Mouse (Mus musculus) midbrain, embryonic 14.5 days (tissue): ENCODE data around the gene Col1a2. TPM values are rescaled to one million over a fixed set of nuclear protein-coding genes. Genes with fewer than 3 reads are reported as not detected.

ENCODE experiments used
- ATAC-seq: fragments of 200-750 bp; cut with Nextera tagmentation; 2 replicates; pipeline ENCODE4 v1.8.0; 2017; ENCODE audit warnings: moderate number of reproducible peaks, moderate library complexity; ENCODE audit not compliant: low FRiP score, low TSS enrichment
- DNase-seq: peaks from one replicate; pipeline ENCODE4 v3.0.0-alpha.2; 2015
- H3K27ac ChIP-seq: fragments of 300-500 bp; sonication (generic); replicated peaks from 2 replicates; pipeline ENCODE4 v1.5.1; 2014; ENCODE audit warnings: mild to moderate bottlenecking, low read depth, low read length, moderate library complexity
- H3K27me3 ChIP-seq: fragments of 300-500 bp; sonication (generic); 2 replicates; pipeline ENCODE4 v1.6.1; 2014; ENCODE audit warnings: low read length, control low read depth, mixed read lengths; ENCODE audit not compliant: control insufficient read depth, insufficient read depth
- H3K36me3 ChIP-seq: fragments of 300-500 bp; sonication (generic); 2 replicates; pipeline ENCODE4 v1.6.1; 2014; ENCODE audit warnings: low read length, control low read depth; ENCODE audit not compliant: control insufficient read depth, insufficient read depth
- H3K4me1 ChIP-seq: fragments of 300-500 bp; sonication (generic); 2 replicates; pipeline ENCODE4 v1.6.1; 2014; ENCODE audit warnings: mild to moderate bottlenecking, antibody characterized with exemption, low read length, control low read depth; ENCODE audit not compliant: control insufficient read depth, insufficient read depth
- H3K4me2 ChIP-seq: fragments of 300-500 bp; sonication (generic); 2 replicates; pipeline ENCODE4 v1.6.1; 2014; ENCODE audit warnings: mild to moderate bottlenecking, low read length, moderate library complexity
- H3K4me3 ChIP-seq: fragments of 300-500 bp; sonication (generic); replicated peaks from 2 replicates; pipeline ENCODE4 v1.5.1; 2014; ENCODE audit warnings: low read depth, low read length
- H3K9ac ChIP-seq: fragments of 300-500 bp; sonication (generic); replicated peaks from 2 replicates; pipeline ENCODE4 v1.6.1; 2014; ENCODE audit warnings: mild to moderate bottlenecking, low read length, moderate library complexity
- H3K9me3 ChIP-seq: fragments of 300-500 bp; sonication (generic); 2 replicates; pipeline ENCODE4 v1.6.1; 2016; ENCODE audit warnings: low read length, control low read depth, mixed read lengths; ENCODE audit not compliant: control insufficient read depth
- WGBS: fragments of 180-500 bp; shearing (Covaris S2); extraction: QIAGEN DNeasy Blood & Tissue Kit; methylation state at CpG from one replicate; pipeline ENCODE4 v1.1.7; 2014; 5-methylcytosine and 5-hydroxymethylcytosine counted together
- polyA plus RNA-seq: library from polyadenylated mRNA; unstranded; fragments of >200 nt; fragmentation: Nextera tagmentation; extraction: Ambion mirVana; gene quantifications from 2 replicates; pipeline ENCODE4 v1.2.1, GENCODE M21; 2014

Gene Col1a2
- polyA plus RNA-seq, 1 experiment from 2014 or later = 88.1 TPM

DNA sequence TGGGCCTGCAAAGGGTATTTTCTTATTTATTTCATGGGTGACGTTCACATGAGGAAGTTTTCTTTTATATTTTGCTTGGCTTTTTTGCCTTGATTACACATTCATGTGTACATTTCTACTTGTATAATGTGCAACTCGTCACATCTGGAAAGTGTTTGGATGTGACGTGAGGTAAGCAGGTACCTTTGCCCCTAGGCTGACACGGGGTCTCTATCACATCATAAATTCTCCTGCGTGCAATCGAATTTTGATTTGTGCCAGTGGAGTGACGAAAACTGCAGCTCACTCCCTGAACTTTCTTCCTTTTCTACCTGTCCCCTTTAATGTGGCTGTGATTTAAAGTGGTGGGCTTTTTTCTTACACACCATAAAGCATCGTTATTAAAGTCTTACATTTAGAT, 52.5 kb downstream of the Col1a2 start:
- H3K4me1 ChIP-seq = peaks cover 20% of the 10 kb centered on the region
- DNase-seq (no peak), ATAC-seq (no peak)
- no peak overlapping the region for H3K9ac ChIP-seq
- 83% methylated on average over 8 of the region's 8 CpGs for WGBS
- no peaks in the 10 kb centered on the region for H3K27me3 ChIP-seq
- no peak overlapping the region for H3K4me3 ChIP-seq
- H3K9me3 ChIP-seq = no peaks in the 10 kb centered on the region
- H3K36me3 ChIP-seq = no peaks in the 10 kb centered on the region
- no peak overlapping the region for H3K27ac ChIP-seq
- no peak overlapping the region for H3K4me2 ChIP-seq

DNA sequence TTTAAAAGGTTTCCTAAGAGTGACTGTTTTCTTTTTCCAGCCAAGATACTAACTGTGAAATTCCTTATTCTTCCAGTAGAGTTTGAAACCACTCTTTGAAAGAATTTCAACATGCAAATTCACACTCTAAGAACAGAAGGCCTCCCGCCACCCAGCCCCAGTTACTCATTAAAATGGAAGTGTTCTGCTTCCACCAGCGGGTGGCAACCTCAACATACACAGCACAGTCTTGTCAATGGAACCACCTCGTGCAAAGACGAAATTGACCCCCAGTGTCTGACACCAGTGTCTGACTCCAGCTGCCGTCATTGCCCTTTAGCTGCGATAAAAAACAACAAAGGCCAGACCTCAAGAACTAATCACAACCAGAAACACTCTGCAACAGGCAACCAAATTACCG, 53.1 kb downstream of the Col1a2 start:
- ATAC-seq (0 out of 2 replicates have a peak, but pooled peaks have one; percentile 55), DNase-seq (peak; percentile 64)
- Histone ChIP-seq H3K4me1 (peaks cover 20% of the 10 kb centered on the region), H3K27me3 (no peaks in the 10 kb centered on the region), H3K4me2 (no peak overlapping the region), H3K27ac (no peak overlapping the region), H3K9me3 (no peaks in the 10 kb centered on the region), H3K4me3 (no peak overlapping the region), H3K9ac (no peak overlapping the region), H3K36me3 (no peaks in the 10 kb centered on the region)
- WGBS = 15% methylated on average over 7 of the region's 7 CpGs

DNA sequence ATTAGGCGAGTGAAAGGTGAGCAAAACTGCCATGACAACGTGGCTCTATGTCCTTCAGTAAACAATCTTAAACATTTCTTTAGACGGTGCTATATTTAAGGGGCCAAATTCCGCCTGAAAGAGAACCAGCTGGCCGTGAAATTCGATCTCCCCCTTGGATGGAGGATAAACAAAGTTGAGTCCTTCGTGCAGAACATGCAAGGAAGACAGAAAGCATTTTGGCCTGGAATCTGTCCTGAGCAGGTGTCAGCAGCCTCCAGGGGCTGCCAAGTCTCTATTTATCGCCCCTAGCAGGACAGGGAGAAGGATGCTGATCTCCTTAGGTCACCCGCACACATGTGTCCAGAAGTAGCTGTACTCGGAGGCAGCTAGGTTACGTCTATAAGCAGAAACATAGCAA, 56.5 kb downstream of the Col1a2 start:
- no peaks in the 10 kb centered on the region for H3K36me3 ChIP-seq
- no peak overlapping the region for H3K4me3 ChIP-seq
- H3K4me1 ChIP-seq = 0 out of 2 replicates have a peak, but pooled peaks cover 4% of the 10 kb centered on the region
- DNase-seq (no peak), ATAC-seq (no peak)
- no peaks in the 10 kb centered on the region for H3K9me3 ChIP-seq
- H3K4me2 ChIP-seq = no peak overlapping the region
- no peak overlapping the region for H3K27ac ChIP-seq
- H3K9ac ChIP-seq = no peak overlapping the region
- H3K27me3 ChIP-seq = no peaks in the 10 kb centered on the region
- WGBS = 26% methylated on average over 11 of the region's 11 CpGs

DNA sequence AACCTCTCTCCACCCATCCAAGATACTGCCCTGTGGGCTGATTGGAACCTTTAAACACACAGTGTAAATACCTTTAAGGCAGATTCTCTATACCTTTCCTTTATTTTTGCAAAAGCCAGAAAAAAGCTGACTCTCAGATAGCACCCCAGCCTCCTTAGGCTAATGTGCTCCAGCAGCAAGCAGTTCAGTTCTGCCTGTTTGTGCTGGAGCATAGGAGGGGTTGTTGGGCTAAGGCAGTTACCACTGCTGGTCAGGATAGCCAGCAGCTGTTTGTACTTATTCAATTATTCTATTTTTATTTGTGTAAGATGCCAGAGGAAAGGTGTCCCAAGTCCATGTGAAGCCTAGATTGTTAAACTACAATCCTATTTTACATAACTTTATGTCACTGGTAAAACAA, 57.0 kb downstream of the Col1a2 start:
- ATAC-seq (no peak), DNase-seq (no peak)
- Histone ChIP-seq H3K27me3 (no peaks in the 10 kb centered on the region), H3K4me3 (no peak overlapping the region), H3K4me2 (no peak overlapping the region), H3K36me3 (no peaks in the 10 kb centered on the region), H3K9me3 (no peaks in the 10 kb centered on the region), H3K4me1 (0 out of 2 replicates have a peak, but pooled peaks cover 4% of the 10 kb centered on the region), H3K27ac (no peak overlapping the region), H3K9ac (no peak overlapping the region)

DNA sequence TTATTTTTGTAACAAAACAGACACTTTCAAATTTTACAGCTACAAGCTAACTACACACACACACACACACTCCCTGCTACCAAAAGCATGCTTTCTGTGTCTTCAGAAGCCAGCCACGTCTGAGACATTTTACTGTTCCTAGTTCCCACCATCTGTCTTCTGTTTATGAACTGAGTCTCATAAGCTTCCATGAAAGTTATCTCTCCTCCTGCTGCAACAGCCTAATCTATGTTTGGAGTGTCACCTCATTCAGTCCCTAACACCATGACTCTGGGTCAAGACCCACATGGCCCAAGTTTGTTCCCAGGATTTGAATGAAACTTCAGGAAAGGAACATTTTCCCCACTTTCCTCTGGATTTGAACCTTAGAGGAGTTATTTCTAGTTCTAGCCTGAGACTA, 57.8 kb downstream of the Col1a2 start:
- Histone ChIP-seq H3K4me1 (0 out of 2 replicates have a peak, but pooled peaks cover 4% of the 10 kb centered on the region), H3K4me3 (no peak overlapping the region), H3K4me2 (no peak overlapping the region), H3K9me3 (no peaks in the 10 kb centered on the region), H3K27ac (no peak overlapping the region), H3K36me3 (no peaks in the 10 kb centered on the region), H3K27me3 (no peaks in the 10 kb centered on the region), H3K9ac (no peak overlapping the region)
- WGBS = 83% methylated on average over 1 of the region's 1 CpGs
- ATAC-seq = no peak
- DNase-seq = no peak

DNA sequence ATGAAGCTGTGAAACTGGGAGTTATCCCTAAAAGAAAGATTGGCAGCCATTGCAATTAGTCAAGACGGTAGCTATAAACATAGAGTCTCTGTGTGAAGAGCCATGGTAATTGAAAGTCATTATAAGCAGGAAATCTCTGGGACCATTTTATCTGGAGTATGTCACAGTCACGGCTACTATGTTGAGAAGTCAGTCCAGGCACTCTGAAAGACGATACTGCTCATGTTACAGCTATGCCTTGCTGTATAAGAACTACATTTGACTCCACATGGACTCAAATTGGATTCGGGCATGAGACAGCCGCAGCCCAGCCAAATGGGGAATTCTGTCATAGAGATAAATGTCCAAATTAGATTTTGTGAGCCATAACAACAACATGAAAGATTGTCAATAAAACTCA, 58.9 kb downstream of the Col1a2 start:
- no peak for DNase-seq
- Histone ChIP-seq H3K27me3 (no peaks in the 10 kb centered on the region), H3K36me3 (no peaks in the 10 kb centered on the region), H3K4me3 (no peak overlapping the region), H3K9me3 (no peaks in the 10 kb centered on the region), H3K4me1 (0 out of 2 replicates have a peak, but pooled peaks cover 4% of the 10 kb centered on the region), H3K9ac (no peak overlapping the region), H3K4me2 (no peak overlapping the region), H3K27ac (no peak overlapping the region)
- 78% methylated on average over 5 of the region's 5 CpGs for WGBS
- no peak for ATAC-seq

DNA sequence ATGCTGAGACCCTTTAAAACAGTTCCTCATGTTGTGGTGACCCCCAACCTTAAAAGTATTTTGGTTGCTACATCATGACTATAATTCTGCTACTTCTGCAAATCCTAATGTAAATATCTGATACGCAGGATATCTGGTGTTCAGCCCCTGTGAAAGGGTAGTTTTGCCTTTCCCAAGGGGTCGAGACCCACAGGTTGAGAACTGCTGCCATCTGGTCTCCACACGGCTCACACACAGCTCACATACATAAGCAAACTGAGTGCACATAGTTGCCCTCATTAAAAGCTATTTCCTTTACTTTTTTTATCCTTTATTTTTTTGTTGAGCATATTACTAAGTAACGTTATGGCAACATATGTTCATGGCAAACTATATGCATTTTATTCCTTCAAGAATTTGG, 65.8 kb downstream of the Col1a2 start:
- H3K36me3 ChIP-seq = no peaks in the 10 kb centered on the region
- WGBS = 82% methylated on average over 4 of the region's 4 CpGs
- no peak overlapping the region for H3K4me2 ChIP-seq
- no peak overlapping the region for H3K4me3 ChIP-seq
- no peaks in the 10 kb centered on the region for H3K27me3 ChIP-seq
- H3K9ac ChIP-seq = no peak overlapping the region
- ATAC-seq (no peak), DNase-seq (no peak)
- H3K27ac ChIP-seq = no peak overlapping the region
- H3K4me1 ChIP-seq = no peaks in the 10 kb centered on the region
- H3K9me3 ChIP-seq = no peaks in the 10 kb centered on the region

DNA sequence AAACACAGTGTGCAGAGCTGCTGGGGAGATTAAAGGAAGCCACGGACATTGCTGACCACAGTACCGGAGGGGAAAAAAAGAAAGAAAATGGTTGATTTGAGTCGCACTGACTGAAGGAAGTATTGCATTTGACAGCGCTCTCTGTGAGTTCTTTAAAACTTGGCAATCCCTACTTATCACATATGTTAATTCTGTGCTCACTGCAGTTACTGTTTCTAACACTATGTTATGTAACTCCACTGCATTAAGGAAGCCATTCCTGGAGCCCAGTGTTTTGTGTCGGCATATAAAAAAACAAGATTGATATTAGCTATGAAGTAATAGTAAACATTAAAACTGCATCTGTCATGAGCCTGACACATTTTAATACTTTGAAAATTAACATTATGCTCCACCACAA, 73.1 kb downstream of the Col1a2 start:
- Histone ChIP-seq H3K4me3 (no peak overlapping the region), H3K4me2 (no peak overlapping the region), H3K9me3 (no peaks in the 10 kb centered on the region), H3K4me1 (no peaks in the 10 kb centered on the region), H3K27ac (no peak overlapping the region), H3K27me3 (no peaks in the 10 kb centered on the region), H3K36me3 (no peaks in the 10 kb centered on the region), H3K9ac (no peak overlapping the region)
- no peak for DNase-seq
- 76% methylated on average over 5 of the region's 5 CpGs for WGBS
- ATAC-seq = no peak

DNA sequence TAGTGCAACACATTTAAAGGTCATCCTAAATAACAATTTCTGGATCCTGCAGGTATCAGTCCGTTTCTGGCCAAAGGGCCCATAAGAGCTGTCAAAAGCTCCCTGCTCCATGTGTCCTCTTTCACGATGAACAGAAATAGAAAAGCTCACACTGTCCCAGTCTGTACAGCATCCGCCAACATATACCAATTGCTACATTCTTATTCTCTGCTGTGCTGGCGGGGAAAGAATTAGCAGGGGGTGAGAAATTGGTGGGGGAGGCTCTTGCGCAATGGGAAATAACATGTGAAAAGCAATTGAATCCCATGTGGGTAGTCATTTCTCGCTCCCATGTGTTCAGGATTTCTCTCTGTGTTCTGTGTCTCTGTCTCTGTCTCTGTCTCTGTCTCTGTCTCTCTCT, 73.7 kb downstream of the Col1a2 start:
- H3K9me3 ChIP-seq = no peaks in the 10 kb centered on the region
- ATAC-seq (no peak), DNase-seq (no peak)
- no peaks in the 10 kb centered on the region for H3K4me1 ChIP-seq
- H3K36me3 ChIP-seq = no peaks in the 10 kb centered on the region
- WGBS = 92% methylated on average over 6 of the region's 6 CpGs
- no peaks in the 10 kb centered on the region for H3K27me3 ChIP-seq
- H3K4me3 ChIP-seq = no peak overlapping the region
- H3K4me2 ChIP-seq = no peak overlapping the region
- no peak overlapping the region for H3K9ac ChIP-seq
- H3K27ac ChIP-seq = no peak overlapping the region
